ENCODE assay signal across 9 mouse cellular contexts in genomic region chr19:56566041-56566440, GRCm38 (mm10). TPM values are rescaled to one million over a fixed set of nuclear protein-coding genes. Genes with fewer than 3 reads are reported as not detected.
DNase-seq lines count a peak whose midpoint lies in the region; ATAC-seq and TF ChIP-seq lines count a peak whose summit lies in the region.
"Had no signal": no experiment of that assay in that cellular context is flagged by ENCODE, and none has a peak within 500 bp of the region (broad histone marks: within the 10 kb centered on the region; RNA-seq: fewer than 3 reads in every experiment).

No protein-coding gene starts in this region.

- no peak overlapping the region for H3K27ac ChIP-seq in forebrain, embryonic 14.5 days (ENCODE audit: low read depth, low read length)
- no peak overlapping the region for H3K27ac ChIP-seq in forebrain, embryonic 12.5 days
- H3K27ac ChIP-seq in liver, postnatal 0 days (ENCODE audit: low read depth): no peak overlapping the region

- no peaks in the 10 kb centered on the region for H3K4me1 ChIP-seq in forebrain, embryonic 14.5 days (ENCODE audit: control insufficient read depth, insufficient read depth, low read length)
- H3K4me1 ChIP-seq in forebrain, embryonic 12.5 days: 0 out of 2 replicates have a peak, but pooled peaks cover 2% of the 10 kb centered on the region
- H3K4me1 ChIP-seq in liver, postnatal 0 days (ENCODE audit: insufficient read depth): peaks cover 7% of the 10 kb centered on the region; the same call in 1 of the 2 replicates

- H3K9ac ChIP-seq in forebrain, embryonic 14.5 days (ENCODE audit: low read length): no peak overlapping the region
- no peak overlapping the region for H3K9ac ChIP-seq in forebrain, embryonic 12.5 days
- H3K9ac ChIP-seq in liver, postnatal 0 days (replicated peaks): no peak overlapping the region

- no peaks in the 10 kb centered on the region for H3K9me3 ChIP-seq in forebrain, embryonic 14.5 days (replicated peaks; ENCODE audit: control insufficient read depth, low read length)
- H3K9me3 ChIP-seq in forebrain, embryonic 12.5 days: no peaks in the 10 kb centered on the region
- no peaks in the 10 kb centered on the region for H3K9me3 ChIP-seq in liver, postnatal 0 days (ENCODE audit: low read length)

- H3K27me3 ChIP-seq in forebrain, embryonic 14.5 days (replicated peaks; ENCODE audit: control insufficient read depth, insufficient read depth, low read length): no peaks in the 10 kb centered on the region
- H3K27me3 ChIP-seq in forebrain, embryonic 12.5 days: no peaks in the 10 kb centered on the region
- H3K27me3 ChIP-seq in liver, postnatal 0 days (ENCODE audit: insufficient read depth, low read length): no peaks in the 10 kb centered on the region

- WGBS in forebrain, embryonic 14.5 days: 94% methylated on average over 4 of the region's 4 CpGs
- 90% methylated on average over 4 of the region's 4 CpGs for WGBS in forebrain, embryonic 12.5 days
- 73% methylated on average over 4 of the region's 4 CpGs for WGBS in liver, postnatal 0 days (ENCODE audit: insufficient replicate concordance)

- peak; percentile 78 for TF ChIP-seq CTCF in liver, postnatal 0 days (IDR thresholded peaks at IDR 0.05; ENCODE audit: low read depth)

- intact Hi-C loops in heart, postnatal 10 days (cut with DNase I): loop anchor here (1.0 to 5.0 kb wide), 3 partner anchors 144 to 211 kb away; partner anchors contain the start of gene Adrb1

- no peak overlapping the region for H3K4me3 ChIP-seq in forebrain, embryonic 14.5 days (ENCODE audit: low read depth, low read length)
- no peak overlapping the region for H3K4me3 ChIP-seq in forebrain, embryonic 12.5 days (replicated peaks)
- H3K4me3 ChIP-seq in liver, postnatal 0 days (ENCODE audit: low read depth, low read length): no peak overlapping the region
- H3K4me3 ChIP-seq: myocyte had no signal

- peaks cover 5% of the 10 kb centered on the region; the same call in 1 of the 2 replicates for H3K36me3 ChIP-seq in forebrain, embryonic 14.5 days (ENCODE audit: control insufficient read depth, insufficient read depth, low read length)
- peaks cover 5% of the 10 kb centered on the region for H3K36me3 ChIP-seq in forebrain, embryonic 12.5 days (replicated peaks)
- H3K36me3 ChIP-seq in liver, postnatal 0 days (replicated peaks; ENCODE audit: insufficient read depth, low read length): peaks cover 7% of the 10 kb centered on the region; the same call in 1 of the 2 replicates

- no peak for TF ChIP-seq EP300 in liver, postnatal 0 days (IDR thresholded peaks at IDR 0.05; ENCODE audit: low read depth)

- no peak for ATAC-seq in forebrain, embryonic 14.5 days
- ATAC-seq in forebrain, embryonic 12.5 days (ENCODE audit: low FRiP score): no peak
- peak; percentile 55; the same call in 1 of the 2 replicates for ATAC-seq in liver, postnatal 0 days

- H3K4me2 ChIP-seq in forebrain, embryonic 14.5 days (ENCODE audit: low read length): no peak overlapping the region
- H3K4me2 ChIP-seq in forebrain, embryonic 12.5 days: no peak overlapping the region
- H3K4me2 ChIP-seq in liver, postnatal 0 days (ENCODE audit: low read depth, low read length): no peak overlapping the region

- peak; percentile 64 for DNase-seq in forebrain, embryonic 14.5 days (ENCODE audit: low spot score)
- peak; percentile 22 to 46 for DNase-seq in spleen, postnatal 36 days (ENCODE audit: low spot score in 2 of 2)
- no peak for DNase-seq in spleen, postnatal 14 days (ENCODE audit: low spot score in 2 of 2)
- peak; percentile 81 to 84 for DNase-seq in heart, postnatal 10 days
- no peak for DNase-seq in liver, postnatal 0 days
- peak; percentile 15 for DNase-seq in right cerebral cortex, postnatal 4 days
- no peak for DNase-seq in adrenal gland, adult 18-20 months (ENCODE audit: low spot score in 2 of 2)

RNA-seq across cellular contexts. Expression of gene Nhlrc2, which starts 18.0 kb away (rescaled TPM):
- 9.7 and 11.7 TPM in 2 replicates for polyA plus RNA-seq in forebrain, embryonic 14.5 days (2014; fragmentation: Nextera tagmentation; extraction: Ambion mirVana)
- 17.7 and 18.1 TPM in 2 replicates for polyA plus RNA-seq in forebrain, embryonic 12.5 days (2016; fragmentation: Nextera tagmentation; extraction: Ambion mirVana)
- total RNA-seq in heart, postnatal 10 days (2021): 10 to 100 TPM; 25.6 to 26.8 TPM
- polyA plus RNA-seq in liver, postnatal 0 days (2015; fragmentation: Nextera tagmentation; extraction: Ambion mirVana): 6.5 and 6.6 TPM in 2 replicates
- total RNA-seq in adrenal gland, adult 18-20 months (2021): 10 to 100 TPM; 18.6 to 19.2 TPM

RNA-seq across cellular contexts. Expression of gene Dclre1a, which starts 18.0 kb away (rescaled TPM):
- polyA plus RNA-seq in forebrain, embryonic 14.5 days (2014; fragmentation: Nextera tagmentation; extraction: Ambion mirVana): 10.1 and 12.5 TPM in 2 replicates
- polyA plus RNA-seq in forebrain, embryonic 12.5 days (2016; fragmentation: Nextera tagmentation; extraction: Ambion mirVana): 16.3 and 17.8 TPM in 2 replicates
- total RNA-seq in heart, postnatal 10 days (2021): 10 to 100 TPM; 11.2 to 11.7 TPM
- 12.1 and 14.8 TPM in 2 replicates for polyA plus RNA-seq in liver, postnatal 0 days (2015; fragmentation: Nextera tagmentation; extraction: Ambion mirVana)
- total RNA-seq in adrenal gland, adult 18-20 months (2021): 1 to 10 TPM; 6.6 to 8.0 TPM

Comparison
In these comparisons a context has a peak if more than half of its experiments do, and no peak if none do; other contexts are left out.
1. DNase-seq: peak in forebrain, embryonic 14.5 days (single experiment), spleen, postnatal 36 days (2 of 2), heart, postnatal 10 days (2 of 2) and right cerebral cortex, postnatal 4 days (single experiment); none in spleen, postnatal 14 days (0 of 2), liver, postnatal 0 days (single experiment) and adrenal gland, adult 18-20 months (0 of 2).